Mouse (Mus musculus): Measurements from ENCODE around the gene Ugt1a1. TPM values are rescaled to one million over a fixed set of nuclear protein-coding genes. Genes with fewer than 3 reads are reported as not detected.
"Not testable (repeated sequence)": the region's sequence is repeated elsewhere in the genome, so short reads cannot be mapped to it uniquely, and the experiment has no call there.

Gene Ugt1a1
- polyA plus RNA-seq, 1 experiment from 2014 or later = not detected

- peaks cover 22% of the 10 kb centered on the region for H3K9me3 ChIP-seq (replicated peaks)
- H3K4me3 ChIP-seq = no peak overlapping the region
- no peaks in the 10 kb centered on the region for H3K4me1 ChIP-seq
- no peak overlapping the region for H3K4me2 ChIP-seq
- no peak overlapping the region for H3K9ac ChIP-seq
- no peak for ATAC-seq
- H3K36me3 ChIP-seq = no peaks in the 10 kb centered on the region
- H3K27ac ChIP-seq = no peak overlapping the region
- no peaks in the 10 kb centered on the region for H3K27me3 ChIP-seq (replicated peaks)
- 38% methylated on average over 2 of the region's 2 CpGs for WGBS (ENCODE audit: insufficient replicate concordance)
These were observed 10.5 kb downstream of the Ugt1a1 start for GRCm38 (mm10) chr1:88222216-88222615.

GRCm38 (mm10) chr1:88223011-88223515 lies 11.3 kb downstream of the Ugt1a1 start:
- peaks cover 24% of the 10 kb centered on the region for H3K9me3 ChIP-seq (replicated peaks)
- H3K27me3 ChIP-seq (replicated peaks); H3K9ac ChIP-seq; H3K4me2 ChIP-seq; H3K4me1 ChIP-seq; ATAC-seq; H3K27ac ChIP-seq; H3K36me3 ChIP-seq; H3K4me3 ChIP-seq: not testable (repeated sequence)

GRCm38 (mm10) chr1:88223591-88223990 lies 11.8 kb downstream of the Ugt1a1 start:
- Histone ChIP-seq H3K36me3 (no peaks in the 10 kb centered on the region), H3K4me1 (no peaks in the 10 kb centered on the region), H3K27me3 (replicated peaks) (no peaks in the 10 kb centered on the region), H3K27ac (no peak overlapping the region), H3K4me3 (no peak overlapping the region), H3K9ac (no peak overlapping the region), H3K9me3 (replicated peaks) (peaks cover 28% of the 10 kb centered on the region), H3K4me2 (no peak overlapping the region)
- 28% methylated on average over 1 of the region's 1 CpGs for WGBS (ENCODE audit: insufficient replicate concordance)
- no peak for ATAC-seq

- Histone ChIP-seq H3K4me2 (no peak overlapping the region), H3K36me3 (no peaks in the 10 kb centered on the region), H3K9me3 (replicated peaks) (peaks cover 32% of the 10 kb centered on the region), H3K4me1 (no peaks in the 10 kb centered on the region), H3K4me3 (no peak overlapping the region), H3K27ac (no peak overlapping the region), H3K9ac (no peak overlapping the region), H3K27me3 (replicated peaks) (no peaks in the 10 kb centered on the region)
- ATAC-seq = no peak
- 48% methylated on average over 2 of the region's 2 CpGs for WGBS (ENCODE audit: insufficient replicate concordance)
These were observed 12.4 kb downstream of the Ugt1a1 start for GRCm38 (mm10) chr1:88224029-88224776.

GRCm38 (mm10) chr1:88225301-88225700 lies 13.5 kb downstream of the Ugt1a1 start:
- 21% methylated on average over 2 of the region's 2 CpGs for WGBS (ENCODE audit: insufficient replicate concordance)
- ATAC-seq; H3K27me3 ChIP-seq (replicated peaks); H3K4me1 ChIP-seq; H3K4me3 ChIP-seq; H3K4me2 ChIP-seq; H3K9ac ChIP-seq; H3K27ac ChIP-seq; H3K36me3 ChIP-seq: not testable (repeated sequence)
- H3K9me3 ChIP-seq (replicated peaks) = peaks cover 42% of the 10 kb centered on the region

- Histone ChIP-seq H3K9me3 (replicated peaks) (peaks cover 47% of the 10 kb centered on the region), H3K27ac (no peak overlapping the region), H3K36me3 (no peaks in the 10 kb centered on the region), H3K4me1 (no peaks in the 10 kb centered on the region), H3K9ac (no peak overlapping the region), H3K27me3 (replicated peaks) (no peaks in the 10 kb centered on the region), H3K4me3 (no peak overlapping the region), H3K4me2 (no peak overlapping the region)
- ATAC-seq = no peak
These were observed 14.0 kb downstream of the Ugt1a1 start for GRCm38 (mm10) chr1:88225741-88226140.

GRCm38 (mm10) chr1:88226670-88227379 lies 15.1 kb downstream of the Ugt1a1 start, which contains the start of gene Mroh2a:
Gene Mroh2a, plus strand, starts transcription at chr1:88226986.
- Histone ChIP-seq H3K27ac (no peak within 1 kb of the TSS), H3K9ac (no peak within 1 kb of the TSS), H3K9me3 (replicated peaks) (peaks cover 58% of the 10 kb centered on the region), H3K4me3 (no peak within 1 kb of the TSS), H3K4me2 (no peak within 1 kb of the TSS), H3K27me3 (replicated peaks) (no peaks in the 10 kb centered on the region), H3K36me3 (no peaks in the 10 kb centered on the region), H3K4me1 (no peaks in the 10 kb centered on the region)
- no peak for ATAC-seq
- 35% methylated on average over 5 of the region's 5 CpGs for WGBS (ENCODE audit: insufficient replicate concordance)

GRCm38 (mm10) chr1:88227482-88227881 lies 15.7 kb downstream of the Ugt1a1 start:
- Histone ChIP-seq H3K4me1 (no peaks in the 10 kb centered on the region), H3K36me3 (no peaks in the 10 kb centered on the region), H3K4me3 (no peak overlapping the region), H3K4me2 (no peak overlapping the region), H3K9ac (no peak overlapping the region), H3K27me3 (replicated peaks) (no peaks in the 10 kb centered on the region), H3K27ac (no peak overlapping the region), H3K9me3 (replicated peaks) (peaks cover 63% of the 10 kb centered on the region)
- no peak for ATAC-seq
- WGBS (ENCODE audit: insufficient replicate concordance) = 41% methylated on average over 2 of the region's 2 CpGs

- Histone ChIP-seq H3K4me2 (no peak overlapping the region), H3K4me1 (no peaks in the 10 kb centered on the region), H3K27me3 (replicated peaks) (no peaks in the 10 kb centered on the region), H3K36me3 (no peaks in the 10 kb centered on the region), H3K9me3 (replicated peaks) (peaks cover 70% of the 10 kb centered on the region), H3K4me3 (no peak overlapping the region), H3K9ac (no peak overlapping the region), H3K27ac (no peak overlapping the region)
- 60% methylated on average over 7 of the region's 7 CpGs for WGBS (ENCODE audit: insufficient replicate concordance)
- ATAC-seq = no peak
These were observed 16.4 kb downstream of the Ugt1a1 start for GRCm38 (mm10) chr1:88228121-88228520.

GRCm38 (mm10) chr1:88229566-88229965 lies 17.8 kb downstream of the Ugt1a1 start:
- 59% methylated on average over 3 of the region's 3 CpGs for WGBS (ENCODE audit: insufficient replicate concordance)
- H3K9me3 ChIP-seq (replicated peaks) = peaks cover 84% of the 10 kb centered on the region

GRCm38 (mm10) chr1:88229986-88230385 lies 18.2 kb downstream of the Ugt1a1 start:
- 60% methylated on average over 5 of the region's 5 CpGs for WGBS (ENCODE audit: insufficient replicate concordance)
- Histone ChIP-seq H3K9me3 (replicated peaks) (peaks cover 88% of the 10 kb centered on the region), H3K4me1 (no peaks in the 10 kb centered on the region), H3K9ac (no peak overlapping the region), H3K36me3 (no peaks in the 10 kb centered on the region), H3K27me3 (replicated peaks) (no peaks in the 10 kb centered on the region), H3K4me2 (no peak overlapping the region), H3K4me3 (no peak overlapping the region), H3K27ac (no peak overlapping the region)
- no peak for ATAC-seq

More at GRCm38 (mm10) chr1:88229566-88229965, 17.8 kb downstream of the Ugt1a1 start:
- Histone ChIP-seq H3K27ac (no peak overlapping the region), H3K9ac (no peak overlapping the region), H3K4me3 (no peak overlapping the region), H3K4me1 (no peaks in the 10 kb centered on the region), H3K4me2 (no peak overlapping the region), H3K27me3 (replicated peaks) (no peaks in the 10 kb centered on the region), H3K36me3 (no peaks in the 10 kb centered on the region)
- no peak for ATAC-seq

- Histone ChIP-seq H3K27me3 (replicated peaks) (no peaks in the 10 kb centered on the region), H3K9me3 (replicated peaks) (peaks cover 91% of the 10 kb centered on the region), H3K9ac (no peak overlapping the region), H3K36me3 (no peaks in the 10 kb centered on the region), H3K27ac (no peak overlapping the region), H3K4me1 (no peaks in the 10 kb centered on the region), H3K4me3 (no peak overlapping the region), H3K4me2 (no peak overlapping the region)
- WGBS (ENCODE audit: insufficient replicate concordance) = 64% methylated on average over 7 of the region's 7 CpGs
- no peak for ATAC-seq
These were observed 18.7 kb downstream of the Ugt1a1 start for GRCm38 (mm10) chr1:88230421-88230820.
